Mouse (Mus musculus) limb, embryonic 12.5 days (tissue): ENCODE measurements around the gene Rbp7. TPM values are rescaled to one million over a fixed set of nuclear protein-coding genes. Genes with fewer than 3 reads are reported as not detected.

Source experiments
- ATAC-seq: fragments of 200-750 bp; cut with Nextera tagmentation; 2 replicates; pipeline ENCODE4 v1.8.0; 2017; ENCODE audit warnings: low read depth, moderate TSS enrichment; ENCODE audit not compliant: insufficient number of reproducible peaks, insufficient read depth, low FRiP score, low TSS enrichment
- H3K27ac ChIP-seq: fragments of 300-500 bp; sonication (generic); 2 replicates; pipeline ENCODE4 v1.5.1; 2016; ENCODE audit warnings: mild to moderate bottlenecking, moderate library complexity
- H3K27me3 ChIP-seq: fragments of 300-500 bp; sonication (generic); 2 replicates; pipeline ENCODE4 v1.6.1; 2016; ENCODE audit warnings: mild to moderate bottlenecking, moderate library complexity
- H3K36me3 ChIP-seq: fragments of 300-500 bp; sonication (generic); 2 replicates; pipeline ENCODE4 v1.6.1; 2016; ENCODE audit warnings: mild to moderate bottlenecking, moderate library complexity
- H3K4me1 ChIP-seq: fragments of 300-500 bp; sonication (generic); replicated peaks from 2 replicates; pipeline ENCODE4 v1.6.1; 2016
- H3K4me2 ChIP-seq: fragments of 300-500 bp; sonication (generic); 2 replicates; pipeline ENCODE4 v1.6.1; 2016; ENCODE audit warnings: mild to moderate bottlenecking, moderate library complexity
- H3K4me3 ChIP-seq: fragments of 300-500 bp; sonication (generic); replicated peaks from 2 replicates; pipeline ENCODE4 v1.5.1; 2016; ENCODE audit warnings: mild to moderate bottlenecking
- H3K9ac ChIP-seq: fragments of 300-500 bp; sonication (generic); replicated peaks from 2 replicates; pipeline ENCODE4 v1.6.1; 2016; ENCODE audit warnings: mild to moderate bottlenecking, moderate library complexity
- H3K9me3 ChIP-seq: fragments of 300-500 bp; sonication (generic); 2 replicates; pipeline ENCODE4 v1.6.1; 2016; ENCODE audit warnings: mild to moderate bottlenecking, moderate library complexity
- WGBS: fragments of 180-500 bp; shearing (Covaris S2); methylation state at CpG from one replicate; pipeline ENCODE4 v1.1.7; 2016; 5-methylcytosine and 5-hydroxymethylcytosine counted together
- polyA plus RNA-seq: library from polyadenylated mRNA; unstranded; fragments of >200 nt; fragmentation: Nextera tagmentation; extraction: Ambion mirVana; gene quantifications from 2 replicates; pipeline ENCODE4 v1.2.1, GENCODE M21; 2016

The Rbp7 gene
- polyA plus RNA-seq, 1 experiment from 2014 or later, result not detected

DNA sequence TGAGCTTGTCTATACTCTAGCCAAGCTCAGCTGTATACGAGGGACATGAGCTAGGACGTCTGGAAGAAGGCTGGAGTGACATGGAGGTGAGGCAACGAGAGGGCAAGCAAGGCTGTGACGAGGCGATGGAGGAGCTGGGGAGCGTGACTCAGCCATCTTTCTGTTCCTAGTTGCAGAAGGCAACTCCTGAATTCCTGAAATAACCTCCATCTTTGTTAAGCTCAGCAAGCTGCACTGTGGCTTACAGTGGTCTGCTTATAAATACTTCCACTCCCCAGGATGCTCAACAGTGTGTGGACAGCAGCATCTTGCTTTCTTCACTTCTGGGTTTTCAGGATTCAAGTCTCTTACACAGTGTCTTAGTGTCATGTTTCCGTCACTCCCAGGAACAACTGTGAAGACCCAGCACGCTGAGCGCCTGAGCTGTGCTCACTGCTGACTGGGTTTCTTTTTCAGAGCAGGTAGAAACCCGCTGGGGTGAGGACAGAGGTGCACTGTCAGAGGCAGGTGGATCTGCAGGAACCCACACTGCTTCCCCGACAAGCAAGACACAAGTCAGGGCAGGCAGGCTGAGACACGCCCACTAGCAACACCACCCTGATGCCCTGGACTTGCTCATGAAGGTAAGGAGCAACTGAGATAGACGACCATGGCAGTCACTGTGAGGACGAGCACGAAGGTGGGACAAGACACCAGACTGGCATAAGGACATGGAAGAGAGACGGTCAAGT lies 48.9 kb downstream of the Rbp7 start:
- 74% methylated on average over 16 of the region's 16 CpGs for WGBS
- Histone ChIP-seq H3K4me1 (peaks cover 43% of the 10 kb centered on the region), H3K4me2 (no peak overlapping the region), H3K27ac (no peak overlapping the region), H3K36me3 (peaks cover 21% of the 10 kb centered on the region), H3K9me3 (no peaks in the 10 kb centered on the region; the same call in 1 of the 2 replicates), H3K27me3 (no peaks in the 10 kb centered on the region), H3K9ac (no peak overlapping the region), H3K4me3 (no peak overlapping the region)
- no peak for ATAC-seq

DNA sequence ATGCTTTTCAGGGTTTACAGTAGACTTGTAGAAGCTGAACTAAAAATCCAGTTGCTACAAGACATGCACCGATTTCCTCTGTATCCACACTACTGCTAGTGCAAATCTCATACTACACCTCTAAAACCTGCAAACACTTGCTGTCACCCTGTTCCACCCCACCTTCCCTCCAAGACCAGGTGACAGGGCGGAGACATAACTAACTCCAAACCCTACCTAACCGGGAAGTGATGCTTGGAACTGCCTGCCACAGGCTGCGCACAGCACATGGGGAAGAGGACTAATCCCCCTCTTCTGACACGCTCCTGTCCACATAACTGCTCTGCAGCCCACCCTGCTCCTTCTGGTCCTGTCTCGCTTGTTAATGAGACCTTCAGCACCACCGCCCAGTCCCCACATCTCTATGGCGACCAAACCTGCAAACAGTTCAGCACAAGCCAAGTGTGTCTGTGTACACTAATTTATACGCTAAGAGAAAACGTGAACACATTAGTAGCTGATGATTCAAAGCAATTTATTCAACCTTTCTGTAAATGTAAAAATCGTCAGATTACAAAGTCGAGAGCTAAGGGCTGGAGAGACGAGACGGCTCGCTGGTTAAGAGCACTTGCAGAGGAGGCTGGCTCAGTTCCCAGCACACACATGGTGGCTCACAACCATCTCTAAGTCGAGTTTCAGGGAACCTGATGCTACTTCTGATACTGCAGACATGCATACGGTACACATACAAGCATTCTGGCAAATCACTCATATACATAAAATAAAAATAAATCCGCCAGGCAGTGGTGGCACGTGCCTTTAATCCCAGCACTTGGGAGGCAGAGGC lies 49.9 kb downstream of the Rbp7 start:
- H3K4me2 ChIP-seq, result no peak overlapping the region
- 0 out of 2 replicates have a peak overlapping the region, but pooled peaks have one; percentile 13 for H3K27ac ChIP-seq

DNA sequence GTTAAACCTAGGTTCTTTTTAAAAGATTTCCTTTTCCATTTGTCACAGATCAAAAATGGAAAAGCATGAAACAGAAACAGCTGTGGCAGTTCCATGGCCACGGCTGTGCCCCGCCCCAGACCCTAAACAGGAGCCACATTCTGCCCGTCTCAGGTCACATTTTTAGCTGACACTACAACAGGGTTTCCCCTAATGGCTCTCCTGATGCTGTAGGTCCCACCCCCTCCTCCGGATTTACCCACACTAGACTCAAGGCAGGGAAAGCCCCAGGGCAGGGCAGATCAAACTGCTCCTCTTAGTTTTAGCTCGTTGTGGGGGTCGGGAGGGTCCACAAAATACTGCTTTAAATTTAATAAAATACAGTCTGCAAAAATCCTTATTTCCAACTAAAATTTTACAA lies 51.7 kb downstream of the Rbp7 start:
- Histone ChIP-seq H3K9ac (no peak overlapping the region), H3K27ac (no peak overlapping the region), H3K27me3 (no peaks in the 10 kb centered on the region), H3K4me3 (no peak overlapping the region), H3K36me3 (peaks cover 14% of the 10 kb centered on the region), H3K4me2 (no peak overlapping the region), H3K4me1 (peaks cover 51% of the 10 kb centered on the region), H3K9me3 (no peaks in the 10 kb centered on the region)
- 0 out of 2 replicates have a peak, but pooled peaks have one; percentile 45 for ATAC-seq
- 19% methylated on average over 6 of the region's 6 CpGs for WGBS

More for the DNA sequence above, 49.9 kb downstream of the Rbp7 start:
- no peaks in the 10 kb centered on the region for H3K9me3 ChIP-seq
- peaks cover 12% of the 10 kb centered on the region for H3K36me3 ChIP-seq
- H3K27me3 ChIP-seq, result no peaks in the 10 kb centered on the region
- H3K4me1 ChIP-seq, result peaks cover 45% of the 10 kb centered on the region
- H3K9ac ChIP-seq, result no peak overlapping the region
- WGBS, result 72% methylated on average over 19 of the region's 19 CpGs
- H3K4me3 ChIP-seq, result no peak overlapping the region
- ATAC-seq, result no peak

DNA sequence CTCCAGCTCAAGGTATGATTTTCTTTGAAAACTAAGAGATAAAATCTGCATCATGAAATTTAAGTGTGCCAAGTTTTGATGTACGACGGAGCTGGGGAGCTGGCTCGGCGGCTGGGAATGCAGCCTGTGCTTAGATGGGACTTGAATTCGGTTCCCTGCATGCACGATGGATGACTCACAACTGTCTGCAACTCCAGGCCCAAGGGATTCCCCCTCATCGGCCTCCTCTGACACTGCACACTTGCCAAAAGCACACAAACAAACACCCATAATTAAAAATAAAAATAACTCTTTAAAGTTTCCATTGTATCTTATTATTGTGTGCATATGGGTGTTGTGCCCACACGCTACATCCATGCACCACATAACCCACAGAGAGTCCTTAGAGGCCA lies 53.2 kb downstream of the Rbp7 start:
- H3K27me3 ChIP-seq, result no peaks in the 10 kb centered on the region
- WGBS, result 84% methylated on average over 8 of the region's 8 CpGs
- peaks cover 50% of the 10 kb centered on the region for H3K4me1 ChIP-seq
- no peaks in the 10 kb centered on the region for H3K9me3 ChIP-seq
- H3K27ac ChIP-seq, result no peak overlapping the region
- ATAC-seq, result no peak
- no peak overlapping the region for H3K4me2 ChIP-seq
- no peak overlapping the region for H3K9ac ChIP-seq
- H3K36me3 ChIP-seq, result peaks cover 27% of the 10 kb centered on the region
- H3K4me3 ChIP-seq, result no peak overlapping the region

DNA sequence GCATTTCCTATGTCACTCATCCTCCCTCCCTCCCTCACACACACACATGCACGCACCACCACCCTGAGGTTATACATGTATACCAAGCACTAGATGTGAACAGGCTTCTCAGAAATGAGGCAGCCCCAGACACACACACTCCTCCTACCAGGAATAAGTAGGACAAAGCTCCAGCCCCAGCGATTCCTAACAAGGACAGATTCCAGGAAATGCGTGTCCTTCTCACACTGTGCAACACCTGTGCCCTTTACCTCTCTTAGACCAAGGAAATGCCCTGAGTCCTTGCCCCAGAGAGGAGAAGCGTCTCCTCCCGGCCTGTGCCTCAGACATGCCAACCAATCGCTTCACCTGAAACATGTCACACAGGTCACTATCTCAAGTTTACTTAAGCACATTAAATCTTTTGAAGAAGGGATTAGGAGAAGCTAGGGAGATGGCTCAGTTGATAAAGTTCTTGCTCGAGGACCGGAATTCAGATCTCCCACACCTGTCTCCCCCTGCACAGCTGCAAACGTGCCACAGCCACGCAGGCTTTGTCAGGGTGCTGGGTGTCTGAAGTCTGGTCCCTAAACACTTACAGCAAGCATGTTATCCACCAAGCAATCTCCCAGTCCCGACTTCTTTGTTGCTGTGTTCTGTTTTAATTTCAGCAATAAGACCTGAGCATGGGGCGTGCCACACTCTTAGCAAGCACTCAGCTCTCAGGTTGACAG lies 53.7 kb downstream of the Rbp7 start:
- H3K9me3 ChIP-seq, result no peaks in the 10 kb centered on the region
- H3K27ac ChIP-seq, result no peak overlapping the region
- WGBS, result 76% methylated on average over 12 of the region's 12 CpGs
- ATAC-seq, result no peak
- H3K36me3 ChIP-seq, result peaks cover 28% of the 10 kb centered on the region
- no peaks in the 10 kb centered on the region for H3K27me3 ChIP-seq
- no peak overlapping the region for H3K4me3 ChIP-seq
- H3K4me1 ChIP-seq, result peaks cover 47% of the 10 kb centered on the region
- no peak overlapping the region for H3K4me2 ChIP-seq
- no peak overlapping the region for H3K9ac ChIP-seq

Other genes with a start within 250 kb of the Rbp7 start
- 46.2 and 52.2 TPM in 2 replicates for gene Kif1b, start 147.3 kb downstream of the Rbp7 start, polyA plus RNA-seq
- gene Ube4b, start 28.2 kb downstream of the Rbp7 start, polyA plus RNA-seq, result 55.1 and 67.3 TPM in 2 replicates
- gene Tmem274, start 22.4 kb upstream of the Rbp7 start, polyA plus RNA-seq, result 0.36 and 0.50 TPM in 2 replicates
- gene Nmnat1, start 30.2 kb upstream of the Rbp7 start, polyA plus RNA-seq, result 10.9 and 11.0 TPM in 2 replicates
- 58.1 and 62.3 TPM in 2 replicates for gene Lzic, start 30.3 kb upstream of the Rbp7 start, polyA plus RNA-seq
- gene Ctnnbip1, start 63.3 kb upstream of the Rbp7 start, polyA plus RNA-seq, result 92.3 and 94.8 TPM in 2 replicates
- gene Clstn1, start 131.5 kb upstream of the Rbp7 start, polyA plus RNA-seq, result 64.3 and 65.3 TPM in 2 replicates
- 3.8 TPM in 2 replicates for gene Pik3cd, start 247.6 kb upstream of the Rbp7 start, polyA plus RNA-seq